Mouse (Mus musculus) limb, embryonic 11.5 days (tissue): ENCODE measurements around the gene Ssh2. TPM values are rescaled to one million over a fixed set of nuclear protein-coding genes. Genes with fewer than 3 reads are reported as not detected.

Experiments used
- ATAC-seq: fragments of 200-750 bp; cut with Nextera tagmentation; 2 replicates; pipeline ENCODE4 v1.8.0; 2017; ENCODE audit warnings: low read depth; ENCODE audit not compliant: insufficient number of reproducible peaks, low FRiP score, low TSS enrichment
- DNase-seq: peaks from one replicate; pipeline ENCODE4 v3.0.0-alpha.2; 2015; ENCODE audit warnings: low spot score
- H3K27ac ChIP-seq: fragments of 300-500 bp; sonication (generic); replicated peaks from 2 replicates; pipeline ENCODE4 v1.5.1; 2014; ENCODE audit warnings: low read depth, mild to moderate bottlenecking, low read length
- H3K27me3 ChIP-seq: fragments of 300-500 bp; sonication (generic); 2 replicates; pipeline ENCODE4 v1.6.1; 2014; ENCODE audit warnings: mild to moderate bottlenecking, low read length, mixed read lengths; ENCODE audit not compliant: control insufficient read depth, insufficient read depth
- H3K36me3 ChIP-seq: fragments of 300-500 bp; sonication (generic); 2 replicates; pipeline ENCODE4 v1.6.1; 2014; ENCODE audit warnings: mild to moderate bottlenecking, low read length, moderate library complexity, mixed read lengths; ENCODE audit not compliant: control insufficient read depth, insufficient read depth
- H3K4me1 ChIP-seq: fragments of 300-500 bp; sonication (generic); 2 replicates; pipeline ENCODE4 v1.6.1; 2014; ENCODE audit warnings: low read length, mixed read lengths; ENCODE audit not compliant: control insufficient read depth, insufficient read depth
- H3K4me2 ChIP-seq: fragments of 300-500 bp; sonication (generic); 2 replicates; pipeline ENCODE4 v1.6.1; 2014; ENCODE audit warnings: low read depth, mild to moderate bottlenecking, moderate library complexity; ENCODE audit not compliant: severe bottlenecking
- H3K4me3 ChIP-seq: fragments of 300-500 bp; sonication (generic); 2 replicates; pipeline ENCODE4 v1.5.1; 2014; ENCODE audit warnings: low read depth, low read length
- H3K9ac ChIP-seq: fragments of 300-500 bp; sonication (generic); 2 replicates; pipeline ENCODE4 v1.6.1; 2014; ENCODE audit warnings: mild to moderate bottlenecking, low read length
- H3K9me3 ChIP-seq: fragments of 300-500 bp; sonication (generic); 2 replicates; pipeline ENCODE4 v1.6.1; 2016; ENCODE audit warnings: low read length; ENCODE audit not compliant: control insufficient read depth
- WGBS: fragments of 180-500 bp; shearing (Covaris S2); extraction: QIAGEN DNeasy Blood & Tissue Kit; methylation state at CpG from one replicate; pipeline ENCODE4 v1.1.7; 2014; 5-methylcytosine and 5-hydroxymethylcytosine counted together
- polyA plus RNA-seq: library from polyadenylated mRNA; unstranded; fragments of >200 nt; fragmentation: Nextera tagmentation; extraction: Ambion mirVana; gene quantifications from 2 replicates; pipeline ENCODE4 v1.2.1, GENCODE M21; 2014

The Ssh2 gene
- polyA plus RNA-seq, 1 experiment from 2014 or later = 9.9 TPM

DNA sequence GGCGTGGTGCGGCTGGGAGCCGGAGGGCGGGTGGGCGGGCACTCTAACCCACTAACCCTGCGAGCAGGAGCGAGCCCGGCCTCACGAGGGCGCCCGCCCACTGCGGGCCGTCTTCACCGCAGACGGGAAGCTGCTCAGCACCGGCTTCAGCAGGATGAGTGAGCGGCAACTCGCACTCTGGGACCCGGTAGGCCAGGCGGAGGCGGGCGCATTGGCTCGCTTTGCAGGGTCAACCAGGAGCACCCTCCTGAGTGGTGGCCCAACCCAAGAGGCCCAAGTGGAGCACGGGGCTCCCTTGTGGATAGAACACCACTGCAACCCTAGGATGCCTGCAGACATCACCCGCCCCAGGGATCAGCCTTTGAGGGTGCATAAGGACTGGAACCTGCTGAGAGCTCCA, 251.1 kb downstream of the Ssh2 start:
- DNase-seq = peak; percentile 77
- Histone ChIP-seq H3K27ac (no peak overlapping the region), H3K27me3 (peaks cover 47% of the 10 kb centered on the region), H3K4me3 (no peak overlapping the region), H3K4me2 (peak overlapping the region; percentile 27; the same call in 1 of the 2 replicates), H3K9ac (no peak overlapping the region), H3K9me3 (no peaks in the 10 kb centered on the region), H3K4me1 (0 out of 2 replicates have a peak, but pooled peaks cover under 1% of the 10 kb centered on the region), H3K36me3 (no peaks in the 10 kb centered on the region; the same call in 1 of the 2 replicates)
- 5% methylated on average over 25 of the region's 25 CpGs for WGBS
- ATAC-seq = no peak

DNA sequence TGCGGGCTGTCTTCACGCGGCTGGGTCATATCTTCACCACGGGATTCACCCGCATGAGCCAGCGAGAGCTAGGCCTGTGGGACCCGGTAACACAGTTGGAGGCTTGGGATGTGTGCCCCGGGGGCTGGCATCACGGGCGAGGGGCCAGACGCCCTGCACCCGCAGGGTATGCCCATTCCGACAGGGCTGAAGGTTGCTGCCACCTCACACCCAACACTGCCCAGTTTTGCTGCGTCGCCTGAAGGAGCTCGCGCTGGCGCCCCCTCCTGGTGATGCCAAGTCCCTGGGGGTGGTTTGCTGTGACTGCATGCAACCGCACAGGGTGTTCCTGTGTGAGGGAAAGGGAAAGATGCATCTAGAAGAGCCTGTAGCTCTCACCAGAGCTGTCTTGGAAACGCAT, 251.7 kb downstream of the Ssh2 start:
- Histone ChIP-seq H3K9ac (no peak overlapping the region), H3K9me3 (no peaks in the 10 kb centered on the region), H3K36me3 (peaks cover 5% of the 10 kb centered on the region), H3K27ac (no peak overlapping the region), H3K4me3 (no peak overlapping the region), H3K4me2 (no peak overlapping the region), H3K4me1 (no peaks in the 10 kb centered on the region), H3K27me3 (peaks cover 41% of the 10 kb centered on the region)
- ATAC-seq (no peak), DNase-seq (peak; percentile 79)
- WGBS = 17% methylated on average over 20 of the region's 20 CpGs

DNA sequence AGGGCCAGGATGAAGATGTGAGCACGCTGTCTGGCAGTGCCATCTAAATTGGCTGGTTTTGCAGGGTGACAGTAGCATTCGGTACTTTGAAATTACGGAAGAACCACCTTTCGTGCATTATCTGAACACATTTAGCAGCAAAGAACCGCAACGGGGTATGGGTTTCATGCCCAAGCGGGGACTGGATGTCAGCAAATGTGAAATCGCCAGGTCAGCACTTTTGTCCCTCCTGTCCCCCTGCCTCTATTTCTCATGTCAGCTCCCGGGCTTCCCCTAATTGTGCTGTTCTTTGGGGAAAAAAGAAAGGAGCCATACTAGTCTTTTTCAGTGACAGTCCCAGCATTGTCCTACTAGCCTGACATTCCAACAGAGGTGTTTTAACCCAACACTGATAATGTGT, 252.3 kb downstream of the Ssh2 start:
- H3K4me3 ChIP-seq = no peak overlapping the region
- no peak overlapping the region for H3K27ac ChIP-seq
- 89% methylated on average over 9 of the region's 9 CpGs for WGBS
- no peak overlapping the region for H3K9ac ChIP-seq
- H3K4me1 ChIP-seq = no peaks in the 10 kb centered on the region
- H3K9me3 ChIP-seq = no peaks in the 10 kb centered on the region
- no peak for ATAC-seq
- no peak for DNase-seq
- no peak overlapping the region for H3K4me2 ChIP-seq
- peaks cover 7% of the 10 kb centered on the region for H3K36me3 ChIP-seq
- peaks cover 39% of the 10 kb centered on the region for H3K27me3 ChIP-seq

DNA sequence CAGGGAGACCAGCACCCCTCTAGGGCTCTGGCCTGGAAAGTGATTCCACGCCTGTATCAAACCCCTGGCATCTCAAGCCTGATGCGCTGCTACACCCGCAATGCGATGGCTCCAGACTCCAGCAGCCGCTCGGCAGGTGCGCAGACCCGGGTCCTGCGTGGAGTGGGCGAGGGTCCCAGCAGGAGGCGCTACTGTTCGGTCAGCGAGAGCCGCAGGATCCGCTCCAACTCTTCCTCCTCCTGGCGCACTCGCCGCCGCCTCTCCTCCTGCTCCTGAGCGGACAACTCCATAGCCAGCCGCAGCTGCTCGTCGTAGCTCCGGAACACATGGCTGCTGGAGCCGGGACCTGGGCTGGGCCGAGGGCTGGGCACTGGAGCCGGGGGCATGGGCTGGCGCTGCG, 255.3 kb downstream of the Ssh2 start:
- no peak overlapping the region for H3K4me2 ChIP-seq
- peaks cover 7% of the 10 kb centered on the region for H3K36me3 ChIP-seq
- WGBS = 68% methylated on average over 26 of the region's 29 CpGs
- H3K4me1 ChIP-seq = no peaks in the 10 kb centered on the region
- peaks cover 19% of the 10 kb centered on the region for H3K27me3 ChIP-seq
- H3K9me3 ChIP-seq = no peaks in the 10 kb centered on the region
- H3K4me3 ChIP-seq = no peak overlapping the region
- H3K27ac ChIP-seq = no peak overlapping the region
- no peak for ATAC-seq
- H3K9ac ChIP-seq = no peak overlapping the region
- DNase-seq = no peak

DNA sequence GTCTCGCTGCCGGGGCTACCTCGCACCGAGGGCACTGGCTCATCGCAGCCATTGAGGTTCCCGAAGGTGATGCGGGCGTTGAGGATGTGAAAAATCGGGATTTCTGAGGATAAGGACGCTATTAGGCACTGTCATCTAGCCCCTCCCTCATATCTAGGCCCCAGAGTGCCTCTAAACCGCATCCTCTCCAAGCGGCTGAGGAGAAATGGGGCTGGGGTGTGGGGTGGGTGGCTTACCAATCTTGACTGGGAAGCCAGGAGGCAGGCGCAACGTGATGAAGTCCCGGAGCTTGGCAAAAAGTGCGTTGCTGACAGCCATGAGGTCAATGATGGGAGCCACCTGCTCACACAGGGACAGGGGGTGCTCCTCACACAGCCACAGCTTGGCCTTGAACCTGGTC, 256.7 kb downstream of the Ssh2 start:
- no peak overlapping the region for H3K27ac ChIP-seq
- H3K4me3 ChIP-seq = no peak overlapping the region
- WGBS = 88% methylated on average over 16 of the region's 16 CpGs
- no peaks in the 10 kb centered on the region for H3K4me1 ChIP-seq
- ATAC-seq (no peak), DNase-seq (no peak)
- H3K9ac ChIP-seq = no peak overlapping the region
- H3K36me3 ChIP-seq = peaks cover 7% of the 10 kb centered on the region
- H3K4me2 ChIP-seq = no peak overlapping the region
- H3K9me3 ChIP-seq = no peaks in the 10 kb centered on the region
- peaks cover 6% of the 10 kb centered on the region for H3K27me3 ChIP-seq

DNA sequence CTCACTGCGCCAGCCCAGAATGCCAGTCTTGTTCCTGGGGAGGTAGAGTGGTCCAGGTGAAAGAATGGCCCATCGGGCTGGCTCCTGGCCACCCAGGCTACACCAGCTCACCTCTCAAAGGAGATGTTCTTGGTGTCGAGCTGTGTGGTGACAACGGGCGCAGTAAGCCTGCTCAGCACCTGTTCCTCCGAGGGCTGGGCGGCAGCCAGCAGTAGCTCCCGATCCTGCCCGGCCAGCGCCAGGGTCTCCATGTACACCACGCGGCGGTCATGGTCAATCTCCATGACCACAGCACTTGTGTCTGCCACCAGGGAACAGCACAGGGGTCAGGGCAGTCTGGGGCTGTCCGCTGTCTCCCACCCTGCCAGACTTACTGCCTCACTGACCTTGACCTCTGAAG, 260.1 kb downstream of the Ssh2 start:
- Histone ChIP-seq H3K4me3 (no peak overlapping the region), H3K27ac (no peak overlapping the region), H3K4me1 (no peaks in the 10 kb centered on the region), H3K27me3 (no peaks in the 10 kb centered on the region), H3K9ac (no peak overlapping the region), H3K4me2 (no peak overlapping the region), H3K9me3 (no peaks in the 10 kb centered on the region), H3K36me3 (peaks cover 7% of the 10 kb centered on the region)
- 95% methylated on average over 14 of the region's 14 CpGs for WGBS
- ATAC-seq = no peak
- DNase-seq = no peak

DNA sequence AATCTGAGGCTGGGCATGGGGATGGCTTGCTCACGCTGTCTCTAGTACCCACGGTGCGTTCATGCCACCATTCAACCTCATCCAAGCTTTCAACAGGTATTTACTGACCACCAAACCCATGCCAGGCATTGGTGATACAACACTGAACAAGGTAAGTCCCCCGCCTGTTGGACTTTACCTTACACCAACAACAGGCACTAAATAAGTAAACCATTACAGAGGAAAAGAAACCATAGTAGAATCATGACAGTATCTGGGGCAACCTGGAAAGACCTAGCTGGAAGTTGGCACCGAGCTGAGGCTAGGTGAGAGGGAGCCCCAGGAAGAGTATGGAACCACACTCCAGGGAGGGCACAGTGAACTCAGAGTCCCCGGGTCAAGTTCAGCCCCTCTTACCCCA, 260.8 kb downstream of the Ssh2 start:
- no peak for ATAC-seq
- 93% methylated on average over 6 of the region's 6 CpGs for WGBS

DNA sequence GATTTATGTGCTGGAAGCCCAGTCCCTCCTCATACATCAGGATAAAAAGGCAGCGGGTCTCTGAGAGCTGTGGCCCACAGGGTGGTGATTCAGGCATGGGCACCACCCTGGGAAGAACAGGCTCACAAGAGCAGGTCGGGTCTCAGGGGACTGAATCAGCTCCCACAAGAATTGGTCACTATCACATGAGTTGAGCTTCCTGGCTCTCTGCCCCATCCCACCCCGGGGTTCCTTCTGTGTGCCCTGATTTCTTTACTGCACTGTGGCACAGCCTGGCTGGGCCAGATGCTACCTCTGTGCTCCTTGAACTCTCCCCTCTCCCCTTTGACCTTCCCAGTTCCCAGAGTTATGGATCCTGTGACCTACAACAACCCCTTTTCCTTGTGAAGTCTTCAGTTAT, 267.0 kb downstream of the Ssh2 start:
- no peak overlapping the region for H3K9ac ChIP-seq
- H3K4me2 ChIP-seq = no peak overlapping the region
- ATAC-seq (no peak), DNase-seq (no peak)
- H3K4me1 ChIP-seq = peaks cover 28% of the 10 kb centered on the region
- no peaks in the 10 kb centered on the region for H3K36me3 ChIP-seq
- no peaks in the 10 kb centered on the region for H3K27me3 ChIP-seq
- H3K4me3 ChIP-seq = no peak overlapping the region
- H3K9me3 ChIP-seq = no peaks in the 10 kb centered on the region
- WGBS = 63% methylated on average over 3 of the region's 3 CpGs
- no peak overlapping the region for H3K27ac ChIP-seq

More for the DNA sequence above, 260.8 kb downstream of the Ssh2 start:
- H3K9ac ChIP-seq = no peak overlapping the region
- no peaks in the 10 kb centered on the region for H3K4me1 ChIP-seq
- DNase-seq = no peak
- no peak overlapping the region for H3K27ac ChIP-seq
- no peak overlapping the region for H3K4me2 ChIP-seq
- no peaks in the 10 kb centered on the region for H3K9me3 ChIP-seq
- no peak overlapping the region for H3K4me3 ChIP-seq
- H3K36me3 ChIP-seq = peaks cover 7% of the 10 kb centered on the region
- H3K27me3 ChIP-seq = no peaks in the 10 kb centered on the region

DNA sequence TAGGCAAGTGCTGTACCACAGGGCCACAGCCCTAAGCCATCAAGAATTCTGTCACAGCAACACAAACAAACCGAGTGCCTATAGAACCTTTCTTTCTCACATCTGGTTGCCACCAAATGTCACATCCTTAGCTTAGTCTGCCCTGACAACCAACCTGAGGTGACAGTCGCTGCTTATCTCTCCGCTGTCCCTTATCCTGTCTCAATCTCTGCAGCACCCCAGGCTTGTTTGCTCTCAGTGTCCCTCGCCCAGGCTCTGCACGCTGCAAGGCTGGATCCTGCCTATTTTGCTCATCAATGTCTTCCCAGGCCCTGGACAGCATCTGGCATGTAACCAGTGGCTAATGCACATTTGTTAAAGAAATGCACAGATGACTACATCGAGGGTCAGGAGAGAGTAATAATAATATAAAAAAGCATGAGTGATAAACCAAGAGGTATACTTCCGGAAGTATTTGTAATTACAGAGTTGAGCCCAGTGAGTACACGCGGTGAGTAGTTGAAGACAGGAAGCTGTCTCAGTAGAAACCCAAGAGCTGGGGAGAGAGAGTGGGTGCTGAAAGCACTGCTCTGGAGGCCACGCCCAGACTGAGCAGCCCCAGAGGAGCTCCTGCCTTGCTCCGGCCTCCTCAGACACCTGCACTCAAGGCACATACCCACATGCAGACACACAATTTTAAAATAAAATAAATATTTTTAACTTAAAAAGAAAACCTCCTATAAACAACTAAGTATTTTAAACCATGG, 267.6 kb downstream of the Ssh2 start:
- Histone ChIP-seq H3K9ac (no peak overlapping the region), H3K9me3 (no peaks in the 10 kb centered on the region), H3K27ac (no peak overlapping the region), H3K4me1 (peaks cover 34% of the 10 kb centered on the region), H3K4me3 (no peak overlapping the region), H3K4me2 (no peak overlapping the region), H3K27me3 (no peaks in the 10 kb centered on the region), H3K36me3 (no peaks in the 10 kb centered on the region)
- WGBS = 66% methylated on average over 11 of the region's 11 CpGs
- ATAC-seq = no peak
- no peak for DNase-seq
